Mouse (Mus musculus) right cerebral cortex, adult 18-20 months (tissue): Measurements from ENCODE around the gene Wdr41.
A peak's percentile ranks its signal among the peaks of the same experiment; 100 is the strongest.

Source experiments
- DNase-seq: peaks from one replicate; pipeline ENCODE4 v3.0.0; 2022; ENCODE audit warnings: mixed read lengths

The Wdr41 gene

GRCm38 (mm10) chr13:94976219-94977186 is at the start of gene Wdr41:
TSS of gene Wdr41 (plus strand) at chr13:94976344.
- peak; percentile 94 for DNase-seq

- DNase-seq = no peak
Observed at GRCm38 (mm10) chr13:94928086-94928485, 48.1 kb upstream of the Wdr41 start.

GRCm38 (mm10) chr13:94938418-94938817 is 37.7 kb upstream of the Wdr41 start:
- no peak for DNase-seq

- no peak for DNase-seq
Observed at GRCm38 (mm10) chr13:94940104-94940503, 36.0 kb upstream of the Wdr41 start.

- peak; percentile 63 for DNase-seq
Observed at GRCm38 (mm10) chr13:94941230-94941629, 34.9 kb upstream of the Wdr41 start.

- DNase-seq = no peak
Observed at GRCm38 (mm10) chr13:94955941-94956340, 20.2 kb upstream of the Wdr41 start.

- DNase-seq = no peak
Observed at GRCm38 (mm10) chr13:94957965-94958364, 18.2 kb upstream of the Wdr41 start.

- no peak for DNase-seq
Observed at GRCm38 (mm10) chr13:94969992-94970553, 6.1 kb upstream of the Wdr41 start.

GRCm38 (mm10) chr13:94975828-94976218 is 321 bp upstream of the Wdr41 start:
- no peak for DNase-seq

GRCm38 (mm10) chr13:94979081-94979480 is 2.9 kb downstream of the Wdr41 start:
- DNase-seq = no peak

- DNase-seq = no peak
Observed at GRCm38 (mm10) chr13:94990516-94990915, 14.4 kb downstream of the Wdr41 start.

GRCm38 (mm10) chr13:95007281-95007680 is 31.1 kb downstream of the Wdr41 start:
- DNase-seq = no peak

GRCm38 (mm10) chr13:95009261-95009660 is 33.1 kb downstream of the Wdr41 start:
- no peak for DNase-seq

GRCm38 (mm10) chr13:95011546-95012257 is 35.6 kb downstream of the Wdr41 start:
- no peak for DNase-seq

GRCm38 (mm10) chr13:95017278-95017677 is 41.1 kb downstream of the Wdr41 start:
- no peak for DNase-seq

GRCm38 (mm10) chr13:95017916-95018315 is 41.8 kb downstream of the Wdr41 start:
- peak; percentile 83 for DNase-seq

- no peak for DNase-seq
Observed at GRCm38 (mm10) chr13:95019345-95019744, 43.2 kb downstream of the Wdr41 start.

- no peak for DNase-seq
Observed at GRCm38 (mm10) chr13:95020216-95020615, 44.1 kb downstream of the Wdr41 start.

- no peak for DNase-seq
Observed at GRCm38 (mm10) chr13:95030828-95031227, 54.7 kb downstream of the Wdr41 start.

GRCm38 (mm10) chr13:95032127-95032831 is 56.1 kb downstream of the Wdr41 start:
- no peak for DNase-seq

GRCm38 (mm10) chr13:95032973-95033372 is 56.8 kb downstream of the Wdr41 start:
- DNase-seq = no peak

- no peak for DNase-seq
Observed at GRCm38 (mm10) chr13:95034094-95034493, 58.0 kb downstream of the Wdr41 start.

- peak; percentile 83 for DNase-seq
Observed at GRCm38 (mm10) chr13:95034715-95035114, 58.6 kb downstream of the Wdr41 start.
